Mouse (Mus musculus) MEL (cell line): Measurements from ENCODE around the gene Zg16.

ENCODE experiments used
- CTCF ChIP-seq, 3 experiments: IDR thresholded peaks in 2 of 3; conservative IDR thresholded peaks in 1 of 3; 2 replicates each; pipeline ENCODE4 v1.5.1; 2011 to 2012; ENCODE audit warnings: low read length in 3 of 3, low read depth in 2 of 3, mild to moderate bottlenecking in 2 of 3, improper control_type of control experiment in 1 of 3, inconsistent platforms in 1 of 3, mixed read lengths in 1 of 3, moderate library complexity in 1 of 3; ENCODE audit not compliant: control insufficient read depth in 1 of 3, insufficient read depth in 1 of 3, poor library complexity in 1 of 3, severe bottlenecking in 1 of 3
- HCFC1 ChIP-seq: IDR thresholded peaks from 2 replicates; pipeline ENCODE4 v1.6.1; 2012; ENCODE audit warnings: low read depth, mild to moderate bottlenecking, inconsistent platforms, low read length, improper control_type of control experiment, moderate library complexity
- MYB ChIP-seq: IDR thresholded peaks from 2 replicates; pipeline ENCODE4 v1.6.1; 2011; ENCODE audit warnings: mild to moderate bottlenecking, low read depth, low read length, improper control_type of control experiment
- POLR2A ChIP-seq, 2 experiments: IDR thresholded peaks; 2 replicates each; pipeline ENCODE4 v1.6.1; 2011 to 2012; ENCODE audit warnings: low read length in 2 of 2, mild to moderate bottlenecking in 2 of 2, control low read depth in 1 of 2, improper control_type of control experiment in 1 of 2, low read depth in 1 of 2, moderate library complexity in 1 of 2; ENCODE audit not compliant: control insufficient read depth in 1 of 2, insufficient read depth in 1 of 2, poor library complexity in 1 of 2
- RAD21 ChIP-seq: IDR thresholded peaks from 2 replicates; pipeline ENCODE4 v1.6.1; 2011; ENCODE audit warnings: mild to moderate bottlenecking, low read depth, low read length, improper control_type of control experiment
- SIN3A ChIP-seq: IDR thresholded peaks from 2 replicates; pipeline ENCODE4 v1.6.1; 2012; ENCODE audit warnings: low read length, improper control_type of control experiment, inconsistent platforms

DNA sequence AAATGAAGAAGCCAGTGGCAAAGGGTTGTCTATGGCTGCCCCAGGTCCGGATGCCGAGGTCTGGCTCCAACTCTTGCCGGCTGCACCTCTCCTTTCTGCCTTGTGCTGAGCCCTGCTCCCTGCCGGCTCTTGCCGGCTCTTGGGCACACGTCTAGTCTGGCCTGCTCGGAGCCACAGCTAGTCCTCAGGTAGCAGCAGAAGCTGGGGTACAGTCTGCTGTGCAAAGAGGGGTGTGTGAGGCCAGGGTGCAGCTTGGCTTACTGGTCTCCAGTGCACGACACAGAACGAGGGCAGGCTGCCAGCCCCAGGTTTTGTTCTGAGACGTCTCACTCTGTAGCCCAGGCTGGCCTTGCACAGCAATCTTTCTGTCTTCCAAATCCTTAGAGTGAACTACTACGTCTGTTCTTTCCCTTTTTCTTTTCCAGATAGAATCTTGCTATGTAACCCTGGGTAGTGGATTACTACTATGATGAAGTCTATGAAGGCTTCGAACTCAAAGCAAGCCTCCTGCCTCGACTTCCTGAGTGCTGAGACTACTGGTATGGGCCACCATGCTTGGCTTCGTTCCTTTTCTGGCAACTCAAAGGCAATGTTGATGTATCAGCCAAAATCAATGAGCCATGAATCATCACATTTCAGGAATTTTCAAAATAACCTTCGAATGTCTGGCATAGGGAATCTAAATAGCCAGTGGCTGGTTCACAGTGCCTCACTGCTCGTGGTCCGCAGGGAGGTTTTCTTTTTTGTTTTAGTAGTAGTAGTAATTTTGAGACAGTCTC lies 77.6 kb downstream of the Zg16 start:
- TF ChIP-seq CTCF (IDR thresholded peaks at IDR 0.05 in 2 of 3, conservative IDR thresholded peaks at IDR 0.05 in 1 of 3; ENCODE audit: control insufficient read depth in 1 of 3, insufficient read depth in 1 of 3, low read depth in 2 of 3, low read length in 3 of 3, poor library complexity in 1 of 3, severe bottlenecking in 1 of 3): no peak
- TF ChIP-seq SIN3A: no peak
- no peak for TF ChIP-seq MYB
- TF ChIP-seq POLR2A (IDR thresholded peaks at IDR 0.05; ENCODE audit: control insufficient read depth in 1 of 2, insufficient read depth in 1 of 2, low read depth in 1 of 2, low read length in 2 of 2, poor library complexity in 1 of 2): no peak
- TF ChIP-seq RAD21: no peak
- TF ChIP-seq HCFC1: no peak
